Comparison of ENCODE assay signal across 10 mouse cellular contexts in genomic region chr12:12905117-12905516, GRCm38 (mm10). TPM values are rescaled to one million over a fixed set of nuclear protein-coding genes. Genes with fewer than 3 reads are reported as not detected.
A peak's percentile ranks its signal among the peaks of the same experiment; 100 is the strongest.
DNase-seq lines count a peak whose midpoint lies in the region; ATAC-seq and TF ChIP-seq lines count a peak whose summit lies in the region.
"Had no signal": no experiment of that assay in that cellular context is flagged by ENCODE, and none has a peak within 500 bp of the region (broad histone marks: within the 10 kb centered on the region; RNA-seq: fewer than 3 reads in every experiment).

No protein-coding gene starts in this region.

- H3K9ac ChIP-seq in kidney, embryonic 14.5 days (ENCODE audit: low read depth, low read length) = no peak overlapping the region
- H3K9ac ChIP-seq in hindbrain, embryonic 11.5 days (ENCODE audit: low read depth, low read length) = 0 out of 2 replicates have a peak overlapping the region, but pooled peaks have one; percentile 17
- H3K9ac ChIP-seq in midbrain, postnatal 0 days (replicated peaks; ENCODE audit: low read length, poor library complexity, severe bottlenecking) = no peak overlapping the region

- no peak for ATAC-seq in kidney, embryonic 14.5 days (ENCODE audit: low FRiP score, low TSS enrichment)
- peak; percentile 23 for ATAC-seq in hindbrain, embryonic 11.5 days (ENCODE audit: low FRiP score)
- ATAC-seq in midbrain, postnatal 0 days (ENCODE audit: low FRiP score) = 0 out of 2 replicates have a peak, but pooled peaks have one; percentile 2

- peak overlapping the region; percentile 44 for H3K4me2 ChIP-seq in kidney, embryonic 14.5 days (replicated peaks; ENCODE audit: low read depth, low read length)
- H3K4me2 ChIP-seq in hindbrain, embryonic 11.5 days (replicated peaks; ENCODE audit: low read depth, low read length) = 0 out of 2 replicates have a peak overlapping the region, but pooled peaks have one; percentile 49
- no peak overlapping the region for H3K4me2 ChIP-seq in midbrain, postnatal 0 days (ENCODE audit: low read depth, low read length, poor library complexity, severe bottlenecking)

- no peak overlapping the region for H3K27ac ChIP-seq in kidney, embryonic 14.5 days (ENCODE audit: low read depth, low read length)
- H3K27ac ChIP-seq in hindbrain, embryonic 11.5 days (ENCODE audit: low read depth, low read length) = peak overlapping the region; percentile 92
- H3K27ac ChIP-seq in midbrain, postnatal 0 days (ENCODE audit: low read depth, low read length) = peak overlapping the region; percentile 85

- TF ChIP-seq CTCF in midbrain, postnatal 0 days (IDR thresholded peaks at IDR 0.05) = no peak

- H3K4me1 ChIP-seq in kidney, embryonic 14.5 days (ENCODE audit: control insufficient read depth, insufficient read depth, low read length) = peaks cover 10% of the 10 kb centered on the region
- H3K4me1 ChIP-seq in hindbrain, embryonic 11.5 days (replicated peaks; ENCODE audit: control insufficient read depth, insufficient read depth, low read length) = peaks cover 17% of the 10 kb centered on the region
- peaks cover 11% of the 10 kb centered on the region; the same call in 1 of the 2 replicates for H3K4me1 ChIP-seq in midbrain, postnatal 0 days (ENCODE audit: insufficient read depth, low read length)

- H3K36me3 ChIP-seq in kidney, embryonic 14.5 days (ENCODE audit: control insufficient read depth, insufficient read depth, low read length) = no peaks in the 10 kb centered on the region
- no peaks in the 10 kb centered on the region for H3K36me3 ChIP-seq in hindbrain, embryonic 11.5 days (ENCODE audit: control insufficient read depth, insufficient read depth, low read length)
- H3K36me3 ChIP-seq in midbrain, postnatal 0 days (ENCODE audit: insufficient read depth, low read length) = no peaks in the 10 kb centered on the region

- no peak overlapping the region for H3K4me3 ChIP-seq in kidney, embryonic 14.5 days (ENCODE audit: low read length)
- no peak overlapping the region for H3K4me3 ChIP-seq in hindbrain, embryonic 11.5 days (ENCODE audit: low read depth, low read length)
- H3K4me3 ChIP-seq in midbrain, postnatal 0 days (ENCODE audit: low read depth, low read length) = no peak overlapping the region
- H3K4me3 ChIP-seq: erythroblast, embryonic 14.5 days had no signal

- 46% methylated on average over 6 of the region's 6 CpGs for WGBS in kidney, embryonic 14.5 days
- WGBS in hindbrain, embryonic 11.5 days = 30% methylated on average over 6 of the region's 6 CpGs
- WGBS in midbrain, postnatal 0 days = 25% methylated on average over 6 of the region's 6 CpGs

- H3K27me3 ChIP-seq in kidney, embryonic 14.5 days (ENCODE audit: control insufficient read depth, insufficient read depth, low read length) = no peaks in the 10 kb centered on the region
- H3K27me3 ChIP-seq in hindbrain, embryonic 11.5 days (ENCODE audit: control insufficient read depth, insufficient read depth, low read length) = no peaks in the 10 kb centered on the region
- H3K27me3 ChIP-seq in midbrain, postnatal 0 days (ENCODE audit: insufficient read depth, low read length) = no peaks in the 10 kb centered on the region
- H3K27me3 ChIP-seq: CH12.LX had no signal

- H3K9me3 ChIP-seq in kidney, embryonic 14.5 days (ENCODE audit: control insufficient read depth, low read length) = no peaks in the 10 kb centered on the region
- H3K9me3 ChIP-seq in hindbrain, embryonic 11.5 days (ENCODE audit: control insufficient read depth, low read length) = no peaks in the 10 kb centered on the region
- no peaks in the 10 kb centered on the region for H3K9me3 ChIP-seq in midbrain, postnatal 0 days (ENCODE audit: low read length)

- DNase-seq in kidney, postnatal 36 days = no peak
- peak; percentile 47 for DNase-seq in cerebellum, adult 9-11 months
- DNase-seq in hindbrain, embryonic 11.5 days (ENCODE audit: low spot score) = peak; percentile 39
- peak; percentile 34 for DNase-seq in midbrain, postnatal 0 days (ENCODE audit: low spot score)
- no peak for DNase-seq in adrenal gland, postnatal 10 days
- DNase-seq in thymus, postnatal 0 days (ENCODE audit: low spot score) = no peak
- no peak for DNase-seq in right cerebral cortex, adult 18-20 months

RNA-seq across cellular contexts. Expression of gene Mycn, which starts 36.6 kb away (rescaled TPM):
- 88.2 and 104 TPM in 2 replicates for polyA plus RNA-seq in kidney, embryonic 14.5 days (2014; fragmentation: Nextera tagmentation; extraction: Ambion mirVana)
- 81.2 and 98.1 TPM in 2 replicates for polyA plus RNA-seq in hindbrain, embryonic 11.5 days (2014; fragmentation: Nextera tagmentation; extraction: Ambion mirVana)
- 34.9 and 45.1 TPM in 2 replicates for total RNA-seq in midbrain, postnatal 0 days (2014; rRNA removed)
- polyA plus RNA-seq in midbrain, postnatal 0 days (2015; fragmentation: Nextera tagmentation; extraction: Ambion mirVana) = 24.8 and 25.4 TPM in 2 replicates
- total RNA-seq in adrenal gland, postnatal 10 days (2021) = 1 to 10 TPM; 8.3 to 9.5 TPM
- polyA plus RNA-seq in thymus, postnatal 0 days (2015; fragmentation: Nextera tagmentation; extraction: Ambion mirVana) = 10.4 TPM in 2 replicates
- total RNA-seq: CH12.LX had no signal

Comparison
In these comparisons a context has a peak if more than half of its experiments do, and no peak if none do; other contexts are left out.
1. DNase-seq: peak in cerebellum, adult 9-11 months (single experiment), hindbrain, embryonic 11.5 days (single experiment) and midbrain, postnatal 0 days (single experiment); none in kidney, postnatal 36 days (0 of 2), adrenal gland, postnatal 10 days (single experiment), thymus, postnatal 0 days (single experiment) and right cerebral cortex, adult 18-20 months (single experiment).